Mouse (Mus musculus): Measurements from ENCODE around the gene Clta. TPM values are rescaled to one million over a fixed set of nuclear protein-coding genes. Genes with fewer than 3 reads are reported as not detected.
A peak's percentile ranks its signal among the peaks of the same experiment; 100 is the strongest.

Clta gene
- polyA plus RNA-seq, 1 experiment from 2014 or later, result 237 TPM

- TF ChIP-seq CTCF (IDR thresholded peaks at IDR 0.05; ENCODE audit: low read depth), result no peak
- Histone ChIP-seq H3K4me1 (ENCODE audit: insufficient read depth) (peaks cover 13% of the 10 kb centered on the region; the same call in 1 of the 2 replicates), H3K27ac (ENCODE audit: low read depth) (peak overlapping the region; percentile 66), H3K27me3 (ENCODE audit: insufficient read depth, low read length) (no peaks in the 10 kb centered on the region), H3K4me3 (ENCODE audit: low read depth, low read length) (peak overlapping the region; percentile 87), H3K4me2 (peak overlapping the region; percentile 70), H3K36me3 (ENCODE audit: insufficient read depth) (no peaks in the 10 kb centered on the region), H3K9ac (peak overlapping the region; percentile 74), H3K9me3 (ENCODE audit: low read depth, low read length) (no peaks in the 10 kb centered on the region)
- WGBS, result 5% methylated on average over 11 of the region's 11 CpGs
- no peak; the same call in 1 of the 2 replicates for ATAC-seq (ENCODE audit: insufficient read depth)
- peak; percentile 33 for DNase-seq
Observed at GRCm38 (mm10) chr4:44071741-44072145, 67.5 kb downstream of the Clta start.

GRCm38 (mm10) chr4:44072146-44072872, 68.1 kb downstream of the Clta start:
- DNase-seq (peak; percentile 96), ATAC-seq (ENCODE audit: insufficient read depth) (peak; percentile 98)
- H3K4me1 ChIP-seq (ENCODE audit: insufficient read depth), result peaks cover 13% of the 10 kb centered on the region; the same call in 1 of the 2 replicates
- peak overlapping the region; percentile 87 for H3K4me3 ChIP-seq (ENCODE audit: low read depth, low read length)
- no peak for TF ChIP-seq CTCF (IDR thresholded peaks at IDR 0.05; ENCODE audit: low read depth)
- no peaks in the 10 kb centered on the region for H3K9me3 ChIP-seq (ENCODE audit: low read depth, low read length)
- peak overlapping the region; percentile 74 for H3K9ac ChIP-seq
- no peaks in the 10 kb centered on the region for H3K27me3 ChIP-seq (ENCODE audit: insufficient read depth, low read length)
- peak overlapping the region; percentile 66 for H3K27ac ChIP-seq (ENCODE audit: low read depth)
- WGBS, result under 1% methylated on average over 70 of the region's 70 CpGs
- peak overlapping the region; percentile 70 for H3K4me2 ChIP-seq
- no peaks in the 10 kb centered on the region for H3K36me3 ChIP-seq (ENCODE audit: insufficient read depth)

- TF ChIP-seq CTCF (IDR thresholded peaks at IDR 0.05; ENCODE audit: low read depth), result no peak
- Histone ChIP-seq H3K9me3 (ENCODE audit: low read depth, low read length) (no peaks in the 10 kb centered on the region), H3K27me3 (ENCODE audit: insufficient read depth, low read length) (no peaks in the 10 kb centered on the region), H3K27ac (ENCODE audit: low read depth) (peak overlapping the region; percentile 66), H3K4me3 (ENCODE audit: low read depth, low read length) (peak overlapping the region; percentile 87), H3K9ac (peak overlapping the region; percentile 74), H3K36me3 (ENCODE audit: insufficient read depth) (no peaks in the 10 kb centered on the region), H3K4me1 (ENCODE audit: insufficient read depth) (peaks cover 13% of the 10 kb centered on the region; the same call in 1 of the 2 replicates), H3K4me2 (peak overlapping the region; percentile 70)
- ATAC-seq (ENCODE audit: insufficient read depth) (peak; percentile 63), DNase-seq (no peak)
- 8% methylated on average over 9 of the region's 9 CpGs for WGBS
Observed at GRCm38 (mm10) chr4:44072873-44073441, 68.7 kb downstream of the Clta start.

GRCm38 (mm10) chr4:44073799-44074198, 69.5 kb downstream of the Clta start:
- Histone ChIP-seq H3K4me2 (no peak overlapping the region), H3K36me3 (ENCODE audit: insufficient read depth) (no peaks in the 10 kb centered on the region), H3K27ac (ENCODE audit: low read depth) (no peak overlapping the region), H3K27me3 (ENCODE audit: insufficient read depth, low read length) (no peaks in the 10 kb centered on the region), H3K4me1 (ENCODE audit: insufficient read depth) (peaks cover 9% of the 10 kb centered on the region; the same call in 1 of the 2 replicates), H3K9me3 (ENCODE audit: low read depth, low read length) (no peaks in the 10 kb centered on the region), H3K4me3 (ENCODE audit: low read depth, low read length) (no peak overlapping the region), H3K9ac (no peak overlapping the region)
- TF ChIP-seq CTCF (IDR thresholded peaks at IDR 0.05; ENCODE audit: low read depth), result no peak
- no peak for DNase-seq
- no peak for ATAC-seq (ENCODE audit: insufficient read depth)
- 79% methylated on average over 3 of the region's 3 CpGs for WGBS

DNA sequence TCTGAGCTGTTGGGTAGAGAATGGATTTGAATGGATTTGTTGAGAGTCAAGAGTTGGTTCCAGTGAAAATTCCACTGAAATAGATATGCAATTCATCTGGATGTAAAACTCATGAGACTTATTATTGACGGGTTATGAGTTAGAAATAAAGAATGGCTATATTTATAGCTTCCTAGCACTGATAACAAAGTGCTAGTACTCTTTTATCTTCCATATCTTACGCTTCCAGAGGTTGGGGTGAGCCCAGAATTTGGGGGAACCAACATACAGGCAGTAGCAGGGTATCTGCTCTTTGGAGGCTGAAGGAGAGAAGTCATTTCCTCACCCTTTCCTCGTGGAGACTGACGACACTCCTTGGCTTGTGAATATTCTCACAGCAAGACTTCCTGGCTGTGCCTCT, 70.2 kb downstream of the Clta start:
- H3K9ac ChIP-seq, result no peak overlapping the region
- no peak overlapping the region for H3K27ac ChIP-seq (ENCODE audit: low read depth)
- DNase-seq (no peak), ATAC-seq (ENCODE audit: insufficient read depth) (no peak)
- 68% methylated on average over 4 of the region's 4 CpGs for WGBS
- no peaks in the 10 kb centered on the region for H3K9me3 ChIP-seq (ENCODE audit: low read depth, low read length)
- no peak for TF ChIP-seq CTCF (IDR thresholded peaks at IDR 0.05; ENCODE audit: low read depth)
- 0 out of 2 replicates have a peak, but pooled peaks cover 8% of the 10 kb centered on the region for H3K4me1 ChIP-seq (ENCODE audit: insufficient read depth)
- H3K27me3 ChIP-seq (ENCODE audit: insufficient read depth, low read length), result no peaks in the 10 kb centered on the region
- H3K4me3 ChIP-seq (ENCODE audit: low read depth, low read length), result no peak overlapping the region
- no peak overlapping the region for H3K4me2 ChIP-seq
- H3K36me3 ChIP-seq (ENCODE audit: insufficient read depth), result no peaks in the 10 kb centered on the region

DNA sequence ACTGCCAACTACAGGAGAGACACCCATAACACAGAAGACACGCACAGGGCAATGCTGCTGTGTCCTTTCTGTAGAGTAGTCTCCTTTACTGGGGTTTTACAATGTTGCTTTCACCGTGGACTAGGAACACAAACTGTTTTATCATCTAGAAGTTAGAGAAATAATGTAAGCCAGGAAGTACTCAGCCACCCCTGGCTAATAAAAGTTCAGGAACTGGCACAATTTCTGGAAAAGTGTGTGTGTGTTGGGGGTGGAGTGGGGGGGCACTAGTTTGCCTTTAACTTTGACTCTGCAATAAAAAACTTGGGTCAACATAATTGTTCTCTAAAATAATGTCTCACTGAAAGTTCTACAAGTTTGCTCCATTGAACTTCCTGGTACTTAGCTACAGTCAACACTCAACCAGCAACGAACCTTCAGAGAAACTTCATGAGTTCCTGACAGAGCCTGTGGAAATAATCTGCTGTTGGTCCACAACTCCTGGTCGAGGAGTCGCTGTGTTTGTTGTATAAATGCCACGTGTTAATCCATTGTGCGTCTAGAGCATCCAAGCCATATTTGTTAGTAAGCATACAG, 74.2 kb downstream of the Clta start:
- Histone ChIP-seq H3K4me2 (no peak overlapping the region), H3K9ac (no peak overlapping the region), H3K9me3 (ENCODE audit: low read depth, low read length) (no peaks in the 10 kb centered on the region), H3K4me1 (ENCODE audit: insufficient read depth) (no peaks in the 10 kb centered on the region), H3K27me3 (ENCODE audit: insufficient read depth, low read length) (no peaks in the 10 kb centered on the region), H3K36me3 (ENCODE audit: insufficient read depth) (no peaks in the 10 kb centered on the region), H3K4me3 (ENCODE audit: low read depth, low read length) (no peak overlapping the region), H3K27ac (ENCODE audit: low read depth) (no peak overlapping the region)
- TF ChIP-seq CTCF (IDR thresholded peaks at IDR 0.05; ENCODE audit: low read depth), result no peak
- ATAC-seq (ENCODE audit: insufficient read depth) (no peak), DNase-seq (peak; percentile 3)
- WGBS, result 69% methylated on average over 7 of the region's 7 CpGs

Other genes with a start within 250 kb of the Clta start
- gene Olfr159, start 233.4 kb upstream of the Clta start, polyA plus RNA-seq (2014; fragmentation: Nextera tagmentation; extraction: Ambion mirVana), result not detected in 2 replicates
- not detected in 2 replicates for gene Olfr156, start 180.6 kb upstream of the Clta start, polyA plus RNA-seq (2014; fragmentation: Nextera tagmentation; extraction: Ambion mirVana)
- not detected in 2 replicates for gene Olfr157, start 164.3 kb upstream of the Clta start, polyA plus RNA-seq (2014; fragmentation: Nextera tagmentation; extraction: Ambion mirVana)
- gene Olfr155, start 152.9 kb upstream of the Clta start, polyA plus RNA-seq (2014; fragmentation: Nextera tagmentation; extraction: Ambion mirVana), result not detected in 2 replicates
- 27.9 and 29.5 TPM in 2 replicates for gene Reck, start 128.9 kb upstream of the Clta start, polyA plus RNA-seq (2014; fragmentation: Nextera tagmentation; extraction: Ambion mirVana)
- gene Glipr2, start 47.1 kb upstream of the Clta start, polyA plus RNA-seq (2014; fragmentation: Nextera tagmentation; extraction: Ambion mirVana), result 77.4 and 82.8 TPM in 2 replicates
- gene Ccin, start 21.0 kb upstream of the Clta start, polyA plus RNA-seq (2014; fragmentation: Nextera tagmentation; extraction: Ambion mirVana), result not detected in 2 replicates
- 37.3 and 38.5 TPM in 2 replicates for gene Gne, start 79.7 kb downstream of the Clta start, polyA plus RNA-seq (2014; fragmentation: Nextera tagmentation; extraction: Ambion mirVana)
- gene Rnf38, start 229.3 kb downstream of the Clta start, polyA plus RNA-seq (2014; fragmentation: Nextera tagmentation; extraction: Ambion mirVana), result 30.7 and 33.2 TPM in 2 replicates

Measured in lung, embryonic 14.5 days (tissue).